Comparison of ENCODE assay signal across 8 mouse cellular contexts in genomic region chr11:105293101-105293581, GRCm38 (mm10). TPM values are rescaled to one million over a fixed set of nuclear protein-coding genes. Genes with fewer than 3 reads are reported as not detected.
A peak's percentile ranks its signal among the peaks of the same experiment; 100 is the strongest.
DNase-seq lines count a peak whose midpoint lies in the region; ATAC-seq and TF ChIP-seq lines count a peak whose summit lies in the region.

No protein-coding gene starts in this region.

- no peak for TF ChIP-seq CTCF in cortical plate, adult 2 months (IDR thresholded peaks at IDR 0.05; ENCODE audit: extremely low read depth, insufficient read depth, low read length)
- no peak for TF ChIP-seq CTCF in intestine, postnatal 0 days (IDR thresholded peaks at IDR 0.05; ENCODE audit: low read depth)
- no peak for TF ChIP-seq CTCF in stomach, postnatal 0 days (IDR thresholded peaks at IDR 0.05; ENCODE audit: low read depth)

- peak; percentile 41 for DNase-seq in ES-CJ7 (ENCODE audit: low read depth, low spot score)
- peak; percentile 70 to 81 for DNase-seq in gastrocnemius, postnatal 4 days (ENCODE audit: low spot score in 2 of 2)
- DNase-seq in lung, postnatal 10 days: peak; percentile 83
- peak; percentile 49 for DNase-seq in stomach, postnatal 0 days (ENCODE audit: low spot score)
- DNase-seq in natural killer cell, adult 2 months (ENCODE audit: low spot score in 2 of 2): no peak
- no peak for DNase-seq in spleen, adult 12 weeks (ENCODE audit: low spot score)

- no peak overlapping the region for H3K27ac ChIP-seq in cortical plate, adult 2 months (ENCODE audit: insufficient read depth, low read length)
- H3K27ac ChIP-seq in intestine, postnatal 0 days (ENCODE audit: low read depth, low read length): no peak overlapping the region
- H3K27ac ChIP-seq in stomach, postnatal 0 days (replicated peaks): peak overlapping the region; percentile 74

- TF ChIP-seq POLR2A in cortical plate, adult 2 months (IDR thresholded peaks at IDR 0.05; ENCODE audit: extremely low read depth, insufficient read depth, low read length): no peak

- H3K9ac ChIP-seq in intestine, postnatal 0 days (ENCODE audit: low read depth, low read length): no peak overlapping the region
- peak overlapping the region; percentile 47; the same call in 1 of the 2 replicates for H3K9ac ChIP-seq in stomach, postnatal 0 days (ENCODE audit: low read length)

- H3K9me3 ChIP-seq in intestine, postnatal 0 days (ENCODE audit: control insufficient read depth): no peaks in the 10 kb centered on the region
- no peaks in the 10 kb centered on the region for H3K9me3 ChIP-seq in stomach, postnatal 0 days (ENCODE audit: control insufficient read depth, low read length)

- peak overlapping the region; percentile 10; the same call in 1 of the 2 replicates for H3K4me3 ChIP-seq in cortical plate, adult 2 months (ENCODE audit: insufficient read depth, low read length)
- peak overlapping the region; percentile 49 for H3K4me3 ChIP-seq in intestine, postnatal 0 days (ENCODE audit: low read depth, low read length)
- H3K4me3 ChIP-seq in stomach, postnatal 0 days (ENCODE audit: low read depth, low read length): peak overlapping the region; percentile 55

- no peaks in the 10 kb centered on the region for H3K4me1 ChIP-seq in cortical plate, adult 2 months (ENCODE audit: control insufficient read depth, insufficient read depth, low read length)
- H3K4me1 ChIP-seq in intestine, postnatal 0 days (replicated peaks; ENCODE audit: control insufficient read depth, insufficient read depth, low read length): no peaks in the 10 kb centered on the region
- H3K4me1 ChIP-seq in stomach, postnatal 0 days (replicated peaks; ENCODE audit: control insufficient read depth, insufficient read depth): peaks cover 2% of the 10 kb centered on the region; the same call in 1 of the 2 replicates

- H3K27me3 ChIP-seq in intestine, postnatal 0 days (replicated peaks; ENCODE audit: control insufficient read depth, insufficient read depth, low read length): peaks cover 15% of the 10 kb centered on the region; the same call in 1 of the 2 replicates
- no peaks in the 10 kb centered on the region for H3K27me3 ChIP-seq in stomach, postnatal 0 days (ENCODE audit: control insufficient read depth, insufficient read depth, low read length)

- no peak for TF ChIP-seq EP300 in stomach, postnatal 0 days (optimal IDR thresholded peaks at IDR 0.05)

- peak overlapping the region; percentile 71 for H3K4me2 ChIP-seq in intestine, postnatal 0 days (replicated peaks; ENCODE audit: low read depth)
- H3K4me2 ChIP-seq in stomach, postnatal 0 days (replicated peaks; ENCODE audit: low read depth): peak overlapping the region; percentile 68

- WGBS in intestine, postnatal 0 days: 9% methylated on average over 26 of the region's 26 CpGs
- WGBS in stomach, postnatal 0 days: 4% methylated on average over 26 of the region's 26 CpGs

- ATAC-seq in intestine, postnatal 0 days: no peak
- ATAC-seq in stomach, postnatal 0 days (ENCODE audit: low FRiP score, low TSS enrichment): no peak

- no peaks in the 10 kb centered on the region for H3K36me3 ChIP-seq in intestine, postnatal 0 days (ENCODE audit: control insufficient read depth, insufficient read depth)
- H3K36me3 ChIP-seq in stomach, postnatal 0 days (ENCODE audit: control insufficient read depth, insufficient read depth, low read length): no peaks in the 10 kb centered on the region

RNA-seq across cellular contexts. Expression of gene Mrc2, which starts 0.7 kb away (rescaled TPM):
- polyA plus RNA-seq in cortical plate, adult 2 months (2012; rRNA removed): 4.8 and 6.0 TPM in 2 replicates
- 10 to 100 TPM; 78.1 to 79.3 TPM for total RNA-seq in gastrocnemius, postnatal 4 days (2021)
- 1.7 TPM in 2 replicates for polyA plus RNA-seq in intestine, postnatal 0 days (2015; fragmentation: Nextera tagmentation; extraction: Ambion mirVana)
- polyA plus RNA-seq in stomach, postnatal 0 days (2015; fragmentation: Nextera tagmentation; extraction: Ambion mirVana): 2.9 and 3.7 TPM in 2 replicates

Comparison
In these comparisons a context has a peak if more than half of its experiments do, and no peak if none do; other contexts are left out.
1. DNase-seq: peak in ES-CJ7 (single experiment), gastrocnemius, postnatal 4 days (2 of 2), lung, postnatal 10 days (single experiment) and stomach, postnatal 0 days (single experiment); none in natural killer cell, adult 2 months (0 of 2) and spleen, adult 12 weeks (single experiment).
2. Peak in every context shown above with its lines, with median percentiles within 50 percentile points of each other: H3K4me3 ChIP-seq.